Mouse (Mus musculus): ENCODE measurements at regions not wholly inside any gene's neighbourhood (a gene's known extent, or its start where the extent isn't known, plus 50 kb on each side); places are given as distances from the start of the nearest gene placed in this dataset.

- TF ChIP-seq CTCF (IDR thresholded peaks at IDR 0.05) (no peak), EP300 (IDR thresholded peaks at IDR 0.05) (no peak)
These were observed 97.6 kb upstream of the Gnai1 start for GRCm38 (mm10) chr5:18457771-18458170.

All from lung, postnatal 0 days (tissue).